Mouse (Mus musculus) megakaryocyte, embryonic 14.5 days (primary cell): Measurements from ENCODE around the gene Pdia4.
"Not testable (repeated sequence)": the region's sequence is repeated elsewhere in the genome, so short reads cannot be mapped to it uniquely, and the experiment has no call there.

Source experiments
- FLI1 ChIP-seq: IDR thresholded peaks from 2 replicates; pipeline ENCODE4 v1.6.1; 2012; ENCODE audit warnings: low read length, inconsistent platforms, mixed read lengths
- GATA1 ChIP-seq: IDR thresholded peaks from 3 replicates; pipeline ENCODE4 v1.6.1; 2012; ENCODE audit warnings: mixed read lengths, low read length, inconsistent platforms, borderline replicate concordance

- TF ChIP-seq GATA1, FLI1: not testable (repeated sequence)
Observed at GRCm38 (mm10) chr6:47857729-47858128, 44.5 kb upstream of the Pdia4 start.
